Mouse (Mus musculus) thymus, postnatal 10 days (tissue): Measurements from ENCODE around the gene Etfbkmt.
"Not testable (repeated sequence)": the region's sequence is repeated elsewhere in the genome, so short reads cannot be mapped to it uniquely, and the experiment has no call there.

Experiments used
- DNase-seq, 2 experiments: peaks; one replicate each; pipeline ENCODE4 v3.0.0; 2021; ENCODE audit warnings: low spot score in 2 of 2

Etfbkmt gene

DNA sequence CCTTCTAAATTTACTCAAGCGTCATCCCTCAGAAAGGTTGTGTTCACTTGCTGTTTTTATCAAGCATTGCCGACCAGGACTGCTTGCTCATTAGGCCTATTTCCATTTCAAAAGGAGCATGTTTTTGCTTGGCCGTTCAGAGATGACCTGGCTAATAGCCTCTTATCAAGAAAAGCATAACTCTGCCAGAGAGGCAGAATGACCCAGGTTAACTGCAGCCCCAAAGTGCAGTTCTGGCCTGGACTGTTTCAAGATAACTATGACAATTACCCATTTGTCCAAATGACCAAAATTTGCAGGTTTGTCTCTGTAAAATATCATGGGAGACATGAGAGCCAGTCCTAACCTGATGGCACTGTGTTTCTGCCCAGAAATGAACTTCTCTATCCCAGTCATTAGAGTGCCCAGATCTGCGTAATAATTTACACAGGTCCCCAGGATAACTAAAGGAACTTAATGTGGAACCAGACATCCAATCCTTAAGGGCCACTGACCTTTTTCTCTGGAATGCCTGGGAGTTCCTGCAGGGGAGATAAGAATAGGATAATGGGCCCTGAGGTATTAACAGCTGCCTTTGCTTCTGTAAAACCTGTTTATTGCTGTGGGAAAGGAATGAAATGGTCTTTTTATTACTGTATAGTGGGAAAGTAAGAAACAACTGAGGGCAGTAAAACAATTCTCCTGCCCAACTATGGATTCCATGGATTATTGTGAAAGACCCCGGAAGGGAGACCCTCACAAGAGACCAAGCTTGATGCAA is 5.1 kb upstream of the Etfbkmt start:
- no peak for DNase-seq

DNA sequence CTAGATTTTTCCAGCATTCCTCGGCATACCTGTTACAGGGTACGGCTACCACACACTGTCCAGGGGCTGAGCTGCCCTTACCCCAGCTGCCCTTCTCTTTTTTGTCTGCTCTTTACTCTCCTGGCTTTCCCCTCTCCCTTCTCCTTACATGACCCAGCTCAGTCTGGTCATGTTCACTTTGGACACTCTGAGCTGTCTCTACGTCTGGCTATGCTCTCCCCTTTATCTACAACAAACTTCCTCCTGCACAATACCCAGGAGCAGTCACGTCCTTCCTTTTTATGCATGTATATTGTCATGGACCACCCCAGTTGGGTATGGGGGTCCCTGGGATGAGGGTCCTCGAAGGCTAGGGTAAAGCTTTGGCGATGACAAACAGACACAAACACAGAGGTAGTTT is 4.0 kb upstream of the Etfbkmt start:
- DNase-seq: no peak

DNA sequence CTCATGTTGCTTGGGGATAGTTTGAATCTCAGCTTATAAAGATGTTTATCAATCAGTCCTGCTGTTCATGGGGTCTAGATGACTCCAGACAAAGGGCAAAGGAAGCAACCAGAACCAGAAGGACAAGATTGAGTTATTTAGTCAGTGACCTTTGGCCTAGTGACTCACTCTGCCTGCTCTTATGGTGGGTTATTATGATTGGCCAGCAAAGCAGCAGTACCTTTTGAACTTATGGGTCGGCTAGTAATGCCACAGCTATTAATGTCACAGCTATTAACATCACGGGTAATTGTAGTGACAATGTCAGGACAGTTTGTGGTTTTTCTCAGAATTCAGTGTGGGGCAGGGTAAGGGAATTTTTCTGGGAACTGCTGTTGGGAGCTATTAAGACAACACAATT is 1.7 kb upstream of the Etfbkmt start:
- no peak for DNase-seq

DNA sequence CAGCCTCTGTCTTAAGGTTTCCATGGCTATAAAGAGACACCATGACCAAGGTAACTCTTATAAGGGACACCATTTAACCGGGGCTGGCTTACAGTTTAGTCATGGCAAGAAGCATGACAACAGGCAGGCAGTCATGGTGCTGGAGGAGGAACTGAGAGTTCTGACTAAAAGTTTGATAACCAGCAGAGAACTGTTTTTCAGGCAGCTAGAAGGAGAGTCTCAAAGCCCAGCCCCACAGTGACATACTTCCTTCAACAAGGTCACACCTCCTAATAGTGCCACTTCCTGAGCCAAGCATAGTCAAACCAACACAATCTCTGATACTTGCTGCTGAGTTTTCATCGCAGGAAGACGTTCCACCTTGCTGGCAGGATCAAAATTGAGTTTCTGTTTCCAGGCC is 638 bp upstream of the Etfbkmt start:
- DNase-seq: no peak

DNA sequence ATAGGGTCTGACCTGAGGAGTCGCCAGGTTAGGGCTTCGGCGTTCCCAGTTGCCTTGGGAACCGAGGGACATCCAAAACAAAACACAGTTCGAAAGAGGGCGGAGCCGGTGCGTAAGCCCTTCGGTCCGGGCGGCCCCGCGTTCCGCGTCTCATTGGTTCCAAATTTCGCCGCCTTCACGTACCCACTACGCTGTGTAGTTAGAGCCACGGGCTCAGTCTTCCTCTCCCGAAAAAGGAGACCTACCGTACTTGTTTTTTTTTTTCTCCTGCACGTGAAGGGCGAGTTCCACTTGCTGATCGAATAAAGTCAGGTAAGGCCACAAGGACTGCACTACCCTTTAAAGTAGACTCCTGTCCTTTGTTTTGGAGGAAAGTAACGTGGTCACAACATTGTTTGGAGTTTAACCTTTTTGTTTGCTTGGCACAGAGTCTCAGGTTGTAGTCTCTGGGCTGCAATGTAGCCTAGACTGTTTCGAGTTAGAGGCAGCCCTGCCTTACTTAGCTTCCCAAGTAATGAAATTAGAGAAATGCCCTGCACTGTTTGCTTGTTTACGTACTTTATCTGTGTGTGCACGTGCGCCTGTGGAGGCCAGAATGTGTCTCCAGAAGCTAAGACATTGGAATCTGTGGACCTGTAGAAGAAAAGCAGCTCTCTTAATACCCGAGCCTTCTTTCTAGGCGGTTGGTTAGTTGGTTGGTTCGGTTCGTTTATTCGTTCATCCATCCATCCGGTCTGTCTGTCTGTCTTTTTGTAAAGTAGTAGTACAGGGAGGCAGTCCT is 1.9 kb downstream of the Etfbkmt start:
- peak; percentile 55 to 71 for DNase-seq

DNA sequence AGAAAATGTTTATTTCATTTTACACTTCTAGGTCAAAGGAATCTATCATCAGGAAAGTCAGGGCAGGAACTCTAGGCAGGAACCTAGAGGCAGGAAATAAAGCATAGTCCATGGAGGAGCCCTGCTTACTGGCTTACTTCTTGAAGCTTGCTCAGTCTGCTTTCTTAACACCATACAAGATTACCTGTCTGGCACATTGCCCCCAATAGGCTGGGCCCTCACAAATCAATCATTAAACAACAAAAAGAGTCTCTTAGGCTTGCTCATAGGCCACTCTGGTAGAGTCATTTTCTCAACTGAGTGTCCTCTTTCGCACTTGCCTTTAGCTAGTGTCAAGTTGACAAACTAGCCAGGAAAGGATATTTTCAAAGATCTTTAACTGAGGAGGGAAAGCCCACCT is 5.5 kb downstream of the Etfbkmt start:
- DNase-seq: no peak

DNA sequence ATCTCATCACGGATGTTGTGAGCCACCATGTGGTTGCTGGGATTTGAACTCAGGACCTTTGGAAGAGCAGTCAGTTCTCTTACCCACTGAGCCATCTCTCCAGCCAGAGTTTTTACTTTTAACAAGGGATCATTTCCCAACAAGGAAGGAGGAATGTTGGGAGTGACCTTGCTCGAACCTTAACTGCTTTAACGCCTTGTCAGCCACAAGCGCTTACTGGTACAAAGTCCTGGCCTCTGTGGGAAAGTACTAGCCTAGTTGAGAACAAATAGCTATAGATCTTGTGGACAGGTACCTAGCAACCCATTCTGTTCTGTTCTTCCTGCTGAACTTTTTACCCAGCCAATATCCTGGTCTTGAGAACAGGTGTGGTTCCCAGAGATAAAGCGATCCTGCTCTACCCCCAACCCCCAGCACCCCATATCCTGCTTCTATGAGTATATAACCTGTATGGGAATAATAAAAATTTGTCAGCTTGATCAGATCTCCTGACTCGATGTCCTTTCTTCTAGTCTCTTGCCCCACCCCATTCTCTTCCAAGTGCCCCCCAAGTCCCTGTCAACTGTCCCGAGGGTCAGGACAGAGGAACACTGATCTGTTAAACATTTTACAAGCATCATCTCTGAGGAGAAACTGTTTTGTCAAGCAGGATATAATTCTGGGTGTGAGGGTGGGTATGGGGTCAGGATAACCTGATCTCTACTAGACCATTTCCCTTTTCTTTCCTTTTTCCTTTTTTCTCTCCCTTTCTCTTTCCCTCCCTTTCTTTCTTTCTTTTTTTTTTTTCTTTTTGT is 9.0 kb downstream of the Etfbkmt start:
- DNase-seq: no peak

DNA sequence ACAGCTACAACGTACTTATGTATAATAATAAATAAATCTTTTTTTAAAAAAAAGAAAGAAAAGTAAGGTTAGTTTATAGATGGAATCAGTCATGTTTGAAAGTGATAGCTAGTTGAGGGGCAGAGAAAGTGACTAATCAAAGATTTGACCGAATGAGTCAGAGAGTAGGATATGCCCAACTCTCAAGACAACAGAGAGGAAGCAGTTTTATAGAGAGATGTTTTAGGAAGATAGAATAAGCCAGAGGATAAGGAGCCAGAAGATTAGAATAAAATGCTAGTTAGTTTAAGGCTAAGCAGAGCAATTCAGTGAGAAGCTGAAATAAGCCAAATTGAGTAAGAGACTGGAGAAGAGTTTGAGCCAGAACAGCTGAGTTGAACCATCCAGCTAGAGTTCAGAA is 12.5 kb downstream of the Etfbkmt start:
- DNase-seq: no peak

DNA sequence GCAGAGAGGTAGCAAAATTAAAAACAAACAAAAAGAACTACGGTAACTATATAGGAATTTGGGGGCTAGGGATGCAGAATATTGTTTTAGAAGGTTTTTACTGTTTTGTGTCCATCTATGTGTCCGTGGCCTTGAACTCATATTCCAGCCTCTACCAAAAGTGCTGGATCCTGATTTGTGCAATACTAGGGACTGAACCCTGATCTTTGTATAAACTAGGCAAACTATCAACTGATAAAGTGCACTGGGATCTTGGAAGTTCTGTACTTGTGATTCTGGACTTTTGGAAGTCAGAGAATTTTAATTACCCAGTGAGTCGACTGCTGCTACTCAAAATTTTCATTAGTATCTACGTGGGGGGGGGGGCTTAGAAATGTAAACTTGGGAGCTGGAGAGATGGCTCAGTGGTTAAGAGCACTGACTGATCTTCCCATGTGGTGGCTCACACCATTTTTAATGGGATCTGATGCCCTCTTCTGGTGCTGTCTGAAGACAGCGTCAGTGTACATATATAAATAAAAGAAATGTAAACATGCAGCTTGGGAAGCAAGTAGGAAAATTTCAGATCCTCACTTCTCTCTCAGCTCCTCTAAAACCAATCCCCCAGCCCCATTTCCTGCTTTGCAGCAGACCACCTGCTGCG is 13.9 kb downstream of the Etfbkmt start:
- DNase-seq: no peak

DNA sequence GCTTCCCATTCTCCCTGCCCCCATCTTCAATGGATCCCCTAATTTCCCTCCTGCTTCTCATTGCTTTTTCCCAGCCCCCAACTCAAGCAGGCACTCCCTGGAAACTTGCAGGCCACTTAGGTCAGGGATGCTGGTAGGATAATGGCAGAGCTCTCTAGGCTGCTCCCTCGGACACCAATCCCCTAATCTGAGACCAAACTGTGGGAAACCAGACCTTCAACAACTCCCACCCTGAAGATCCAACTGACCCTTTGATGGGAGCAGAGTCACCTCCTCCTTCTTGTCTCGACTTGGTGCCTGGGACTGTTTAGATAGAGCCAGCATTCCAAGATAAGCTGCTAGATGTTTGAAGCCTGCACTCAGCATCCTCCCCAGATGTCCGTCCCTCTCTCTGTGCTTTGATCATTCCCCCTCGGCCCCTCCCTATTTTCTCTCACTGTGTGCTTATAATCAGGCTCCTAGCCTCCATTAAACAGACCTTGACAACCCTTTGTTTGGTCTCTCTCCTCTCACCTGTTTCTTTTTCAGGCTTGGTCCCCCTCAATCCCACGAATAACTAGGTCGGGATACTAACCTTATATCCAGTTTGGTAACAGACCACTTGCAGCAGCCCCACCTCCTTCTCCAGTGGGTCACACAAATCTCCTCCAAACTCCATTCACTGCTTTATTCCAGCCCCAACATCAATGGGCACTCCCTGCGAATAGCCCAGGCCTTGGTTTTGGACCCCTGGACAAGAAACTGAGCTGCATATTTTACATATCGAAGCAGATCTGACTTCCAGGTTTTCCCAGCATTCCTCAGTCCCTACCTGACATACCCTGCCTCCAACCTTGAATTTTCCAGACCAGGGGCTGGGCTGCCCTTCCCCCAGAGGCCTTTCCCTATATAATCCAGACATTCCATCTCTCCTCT is 14.7 kb downstream of the Etfbkmt start:
- no peak for DNase-seq

DNA sequence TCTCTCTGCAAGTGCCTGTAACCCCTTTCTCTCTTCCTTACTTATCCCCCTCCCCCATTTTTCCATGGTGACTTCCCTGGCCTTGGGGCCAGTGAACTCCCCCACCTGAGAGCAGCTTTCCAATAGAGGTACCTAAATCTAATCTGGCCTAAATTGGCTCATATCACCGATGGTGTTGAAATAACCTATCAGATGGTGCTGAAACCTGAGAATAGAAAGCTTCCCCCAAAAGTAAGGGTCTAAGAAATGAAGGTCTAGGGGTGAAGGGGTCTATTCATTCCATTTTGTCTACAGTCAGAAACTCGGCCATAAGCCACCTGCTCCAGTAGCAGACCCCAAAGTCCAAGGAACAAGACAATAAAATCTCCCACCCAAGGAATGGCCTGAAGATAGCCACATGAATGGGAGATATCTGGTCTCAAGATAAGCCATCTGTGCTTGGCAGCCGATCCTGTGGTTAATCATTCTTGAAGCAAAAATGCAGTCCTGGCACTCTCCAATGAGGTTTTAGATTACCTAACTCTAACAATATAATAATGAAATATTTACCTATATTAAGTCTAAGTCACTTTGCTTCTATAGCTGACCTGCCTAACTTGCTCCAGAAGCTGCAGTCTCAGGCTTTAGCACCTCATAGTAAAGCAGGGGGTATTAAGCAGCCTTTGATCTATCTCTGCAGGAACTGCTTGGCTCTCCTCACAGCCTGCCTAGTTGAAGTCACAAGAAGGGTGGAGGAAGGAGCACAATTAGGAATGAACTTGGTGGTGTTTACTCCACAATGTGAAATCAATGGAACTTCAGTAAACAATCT is 15.6 kb downstream of the Etfbkmt start:
- no peak for DNase-seq

DNA sequence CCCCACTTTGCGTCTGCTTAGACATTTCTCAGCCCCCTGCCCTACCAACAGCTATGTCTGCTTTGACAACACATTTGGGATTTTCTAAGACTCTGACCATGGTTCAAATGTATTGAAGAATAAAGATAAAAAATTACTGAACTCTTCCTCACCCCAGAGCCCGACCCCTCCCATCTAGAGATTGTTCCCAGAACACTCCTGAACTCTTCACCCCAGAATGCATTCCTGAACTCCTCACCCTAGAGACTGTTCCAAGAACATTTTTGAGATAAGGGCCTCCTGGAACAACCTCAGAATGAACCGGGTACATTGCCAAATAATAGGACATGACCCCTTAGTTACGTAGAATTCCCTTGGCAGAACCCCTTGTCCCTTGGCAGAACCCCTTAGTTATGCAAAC is 27.4 kb downstream of the Etfbkmt start:
- DNase-seq: not testable (repeated sequence)

DNA sequence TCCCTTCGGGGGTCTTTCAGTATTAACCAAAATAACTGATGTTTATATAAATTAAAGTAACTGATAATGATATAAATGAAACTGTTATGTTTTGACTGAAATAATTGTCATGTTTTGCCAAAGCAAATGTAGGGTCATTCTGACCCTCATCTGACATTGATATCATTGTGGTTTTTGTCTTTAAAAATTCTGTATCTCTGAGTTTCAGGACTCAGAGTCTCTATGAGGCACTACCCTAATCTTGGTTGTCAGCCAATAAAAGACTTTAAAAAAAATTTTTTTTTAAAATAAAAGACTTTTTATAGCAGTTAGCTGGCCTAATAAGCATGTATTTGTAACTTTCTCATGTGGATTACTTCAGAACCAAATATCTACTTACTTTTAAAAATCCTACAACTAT is 28.0 kb downstream of the Etfbkmt start:
- DNase-seq: no peak

DNA sequence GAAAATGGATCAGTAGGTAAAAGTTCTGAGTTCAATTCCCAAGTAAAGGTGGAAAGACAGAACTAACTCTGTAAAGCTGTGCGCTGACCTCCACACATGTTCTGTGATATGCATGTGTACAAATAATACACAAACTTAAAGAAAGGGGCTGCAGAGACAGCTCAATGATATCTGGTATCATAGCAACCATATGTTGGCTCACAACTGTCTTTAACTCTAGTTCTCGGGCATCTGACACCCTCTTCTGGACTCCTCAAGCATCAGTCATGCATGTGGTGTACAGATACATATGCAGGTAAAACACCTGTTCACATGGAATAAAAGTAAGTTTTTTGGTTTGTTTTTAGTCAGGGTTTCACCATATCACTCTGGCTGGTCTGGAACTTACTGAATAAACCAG is 28.8 kb downstream of the Etfbkmt start:
- DNase-seq: no peak

DNA sequence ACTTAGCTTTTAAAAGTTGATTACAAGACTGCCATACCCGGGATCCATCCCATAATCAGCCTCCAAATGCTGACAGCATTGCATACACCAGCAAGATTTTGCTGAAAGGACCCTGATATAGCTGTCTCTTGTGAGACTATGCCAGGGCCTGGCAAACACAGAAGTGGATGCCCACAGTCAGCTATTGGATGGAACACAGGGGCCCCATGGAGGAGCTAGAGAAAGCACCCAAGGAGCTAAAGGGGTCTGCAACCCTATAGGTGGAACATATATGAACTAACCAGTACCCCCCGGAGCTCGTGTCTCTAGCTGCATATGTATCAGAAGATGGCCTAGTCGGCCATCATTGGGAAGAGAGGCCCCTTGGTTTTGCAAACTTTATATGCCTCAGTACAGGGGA is 30.3 kb downstream of the Etfbkmt start:
- DNase-seq: not testable (repeated sequence)

DNA sequence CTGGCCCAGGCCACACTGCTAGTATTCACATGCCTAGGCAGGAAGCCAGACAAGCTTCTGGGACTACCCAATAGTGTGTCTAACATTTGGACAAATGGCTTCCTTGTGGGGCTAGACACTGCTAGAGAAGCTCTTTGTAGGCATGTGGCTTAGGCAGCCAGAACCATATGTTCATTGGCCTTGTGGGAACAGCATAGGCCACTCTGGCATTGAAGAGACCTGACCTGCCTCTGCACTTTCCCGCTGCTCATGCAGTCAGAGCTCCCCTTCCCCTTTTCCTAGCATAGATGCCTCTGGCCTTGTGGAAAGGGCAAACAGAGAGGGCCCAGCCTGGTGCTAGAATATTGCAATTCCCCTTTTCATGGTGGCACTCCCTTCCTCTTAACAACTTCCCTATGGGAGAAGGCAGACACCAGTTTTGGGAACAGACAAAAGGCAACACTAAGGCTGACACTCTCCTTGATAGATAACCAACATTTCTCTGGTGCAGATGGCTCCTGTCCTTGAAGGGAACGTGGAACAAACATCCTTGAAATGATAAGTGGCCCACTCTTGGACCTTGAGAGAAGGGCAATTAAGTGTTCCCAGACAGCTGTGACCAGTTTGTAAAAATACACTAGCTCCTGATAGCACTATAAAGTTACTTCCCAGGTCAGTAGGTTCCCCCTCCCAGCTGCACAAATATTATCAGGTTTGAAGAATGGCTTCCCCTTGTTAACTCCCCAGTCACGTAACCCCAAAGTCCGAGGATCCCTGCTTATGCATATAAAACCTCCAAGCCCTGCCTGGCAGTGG is 34.4 kb downstream of the Etfbkmt start:
- no peak for DNase-seq

DNA sequence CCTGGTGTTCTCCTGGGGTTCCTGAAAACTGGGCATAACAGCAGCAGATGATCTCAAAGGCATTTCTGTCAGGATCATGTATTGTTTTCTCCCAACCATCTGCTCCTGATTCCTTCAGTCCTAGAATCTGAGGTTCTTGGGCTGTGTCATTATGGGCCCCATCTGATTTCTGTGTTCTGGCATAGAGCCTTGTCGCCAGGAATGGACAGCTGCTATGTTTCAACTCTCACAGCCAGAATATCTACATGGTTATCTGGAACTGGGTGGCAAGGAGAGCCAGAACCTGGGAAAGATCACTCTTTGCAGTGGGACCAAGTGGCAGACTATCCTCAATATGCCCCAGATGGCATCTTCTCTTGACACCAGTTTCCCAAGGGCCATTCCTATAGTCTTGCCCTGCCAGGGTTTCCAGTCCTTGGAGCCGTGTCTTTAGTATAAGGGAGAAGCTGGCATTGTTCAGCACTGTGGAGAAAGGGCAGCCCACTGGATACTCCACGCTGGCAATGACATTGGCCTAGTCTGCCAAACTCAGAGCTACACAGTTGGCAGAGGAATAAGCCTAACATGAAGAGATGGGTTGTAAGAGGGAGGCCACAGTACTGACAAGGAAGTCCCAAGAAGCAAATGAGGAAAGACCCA is 35.4 kb downstream of the Etfbkmt start:
- no peak for DNase-seq

DNA sequence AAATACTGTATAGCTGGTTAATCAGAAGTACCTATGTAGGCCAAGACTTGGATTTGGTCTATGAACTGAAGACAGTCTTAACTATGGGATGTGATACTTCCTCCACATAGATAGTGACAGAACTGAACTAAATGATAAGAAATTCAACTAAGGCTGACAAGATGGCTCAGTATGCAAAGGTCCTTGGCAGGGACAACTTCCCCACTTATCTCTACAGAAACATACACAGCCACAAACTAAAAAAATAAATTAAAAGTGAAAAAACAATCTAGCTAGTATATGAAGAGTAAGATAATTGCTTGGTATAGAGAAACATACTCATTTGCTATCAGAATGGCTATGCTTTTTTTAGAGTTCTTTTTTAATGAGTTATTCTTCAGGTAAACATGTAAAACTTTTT is 39.4 kb downstream of the Etfbkmt start:
- no peak for DNase-seq

DNA sequence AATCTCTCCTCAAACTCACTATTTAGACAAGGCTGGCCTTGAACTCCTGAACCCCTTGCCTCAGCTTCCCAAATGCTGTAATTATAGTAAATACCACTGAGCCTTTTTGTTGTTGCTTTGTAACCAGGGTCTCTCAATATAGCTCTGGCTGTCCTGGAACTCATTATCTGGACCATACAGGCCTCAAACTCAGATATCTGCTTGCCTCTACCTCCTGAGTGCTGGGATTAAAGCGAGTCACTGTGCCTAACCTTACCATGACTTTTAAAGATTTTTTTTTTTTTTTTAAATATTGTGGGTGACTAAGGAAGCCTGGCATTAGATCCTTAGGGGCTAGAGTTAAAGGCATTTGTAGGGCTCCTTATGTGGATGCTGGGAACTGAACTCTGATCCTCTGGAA is 44.4 kb downstream of the Etfbkmt start:
- no peak for DNase-seq
